Mouse (Mus musculus) splenic B cell, adult 2 months (primary cell): ENCODE data around the gene Eda2r.

Experiments used
- DNase-seq: peaks from one replicate; pipeline ENCODE4 v3.0.0-alpha.2; 2011; ENCODE audit warnings: low read depth, low spot score
- H3K27me3 ChIP-seq: 2 replicates; pipeline ENCODE4 v1.6.1; 2012; ENCODE audit warnings: mild to moderate bottlenecking, low read length, moderate library complexity, mixed read lengths; ENCODE audit not compliant: control insufficient read depth, poor library complexity, insufficient read depth, severe bottlenecking
- H3K36me3 ChIP-seq: 2 replicates; pipeline ENCODE4 v1.6.1; 2012; ENCODE audit warnings: mild to moderate bottlenecking, low read length, moderate library complexity, mixed read lengths; ENCODE audit not compliant: control insufficient read depth, poor library complexity, insufficient read depth, severe bottlenecking

Gene Eda2r

GRCm38 (mm10) chrX:97377065-97377421 lies at the start of gene Eda2r:
Gene Eda2r (minus strand): TSS chrX:97377216.
- Histone ChIP-seq H3K27me3 (no peaks in the 10 kb centered on the region), H3K36me3 (no peaks in the 10 kb centered on the region)
- DNase-seq: no peak

GRCm38 (mm10) chrX:97397872-97398271 lies 20.9 kb upstream of the Eda2r start:
- Histone ChIP-seq H3K36me3 (no peaks in the 10 kb centered on the region), H3K27me3 (no peaks in the 10 kb centered on the region)
- DNase-seq: no peak

- no peaks in the 10 kb centered on the region for H3K36me3 ChIP-seq
- DNase-seq: no peak
- no peaks in the 10 kb centered on the region for H3K27me3 ChIP-seq
These were observed 1.1 kb upstream of the Eda2r start for GRCm38 (mm10) chrX:97378076-97378475.

GRCm38 (mm10) chrX:97376321-97377064 lies 523 bp downstream of the Eda2r start:
- Histone ChIP-seq H3K36me3 (no peaks in the 10 kb centered on the region), H3K27me3 (no peaks in the 10 kb centered on the region)
- DNase-seq: no peak

GRCm38 (mm10) chrX:97372826-97373225 lies 4.2 kb downstream of the Eda2r start:
- no peaks in the 10 kb centered on the region for H3K36me3 ChIP-seq
- H3K27me3 ChIP-seq: no peaks in the 10 kb centered on the region
- no peak for DNase-seq

GRCm38 (mm10) chrX:97369206-97369605 lies 7.8 kb downstream of the Eda2r start:
- no peaks in the 10 kb centered on the region for H3K27me3 ChIP-seq
- H3K36me3 ChIP-seq: no peaks in the 10 kb centered on the region
- DNase-seq: no peak

GRCm38 (mm10) chrX:97368741-97369140 lies 8.3 kb downstream of the Eda2r start:
- no peaks in the 10 kb centered on the region for H3K27me3 ChIP-seq
- H3K36me3 ChIP-seq: no peaks in the 10 kb centered on the region

GRCm38 (mm10) chrX:97360919-97361318 lies 16.1 kb downstream of the Eda2r start:
- no peaks in the 10 kb centered on the region for H3K27me3 ChIP-seq
- DNase-seq: no peak
- no peaks in the 10 kb centered on the region for H3K36me3 ChIP-seq

More at GRCm38 (mm10) chrX:97368741-97369140, 8.3 kb downstream of the Eda2r start:
- no peak for DNase-seq

GRCm38 (mm10) chrX:97327891-97328290 lies 49.1 kb downstream of the Eda2r start:
- DNase-seq: no peak
- H3K27me3 ChIP-seq: no peaks in the 10 kb centered on the region
- H3K36me3 ChIP-seq: no peaks in the 10 kb centered on the region
